Mouse (Mus musculus): Measurements from ENCODE around the gene Epb41.

- TF ChIP-seq CTCF (IDR thresholded peaks at IDR 0.05; ENCODE audit: low read depth, low read length) (no peak), TAL1 (conservative IDR thresholded peaks at IDR 0.05; ENCODE audit: low read depth, low read length) (no peak), GATA1 (IDR thresholded peaks at IDR 0.05; ENCODE audit: borderline replicate concordance, low read length) (no peak), GATA2 (IDR thresholded peaks at IDR 0.05; ENCODE audit: borderline replicate concordance, low read depth, low read length) (no peak)
Measured at GRCm38 (mm10) chr4:132111227-132111626, 36.1 kb upstream of the Epb41 start.
